Mouse (Mus musculus) c-Kit-positive CD71-positive TER-119-positive erythroid progenitor cells, embryonic 14.5 days (primary cell): ENCODE measurements around the gene Fgf23.

Experiments used
- DNase-seq: peaks from one replicate; pipeline ENCODE4 v3.0.0-alpha.2; 2013; ENCODE audit warnings: low spot score

Fgf23 gene

DNA sequence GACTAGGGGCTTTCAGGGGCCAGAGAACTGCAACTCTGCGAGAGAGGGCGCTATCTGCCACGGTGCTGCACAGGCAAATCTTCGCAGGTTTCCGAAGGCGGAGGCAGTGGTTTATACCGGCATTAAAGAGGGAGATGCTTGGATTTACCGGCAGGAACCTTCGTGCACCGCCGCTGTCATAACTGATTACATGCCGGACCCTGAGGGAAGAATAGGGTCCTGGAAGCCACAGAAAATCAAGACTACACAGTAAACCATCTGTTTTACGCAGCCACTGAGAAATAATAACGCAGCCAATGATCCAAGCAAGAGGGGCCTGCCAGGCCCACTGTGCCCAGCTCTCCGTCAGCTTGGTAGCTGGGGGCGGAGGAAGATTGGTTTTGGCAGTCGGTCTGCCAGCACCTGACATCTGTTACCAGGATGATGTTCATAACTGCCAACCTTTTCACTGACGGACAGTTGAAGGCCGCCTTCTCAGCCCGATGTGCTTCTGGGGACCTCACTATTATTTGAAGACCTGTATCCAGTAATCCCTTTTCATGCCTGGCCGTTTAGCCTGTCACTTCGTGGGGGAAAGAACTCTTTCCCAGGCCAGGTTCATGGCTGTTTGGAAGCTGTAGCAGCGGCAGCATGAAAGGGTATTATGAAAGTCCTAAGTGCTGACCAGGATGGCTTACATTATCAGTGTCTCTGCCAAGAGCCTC, 42.2 kb downstream of the Fgf23 start:
- no peak for DNase-seq

DNA sequence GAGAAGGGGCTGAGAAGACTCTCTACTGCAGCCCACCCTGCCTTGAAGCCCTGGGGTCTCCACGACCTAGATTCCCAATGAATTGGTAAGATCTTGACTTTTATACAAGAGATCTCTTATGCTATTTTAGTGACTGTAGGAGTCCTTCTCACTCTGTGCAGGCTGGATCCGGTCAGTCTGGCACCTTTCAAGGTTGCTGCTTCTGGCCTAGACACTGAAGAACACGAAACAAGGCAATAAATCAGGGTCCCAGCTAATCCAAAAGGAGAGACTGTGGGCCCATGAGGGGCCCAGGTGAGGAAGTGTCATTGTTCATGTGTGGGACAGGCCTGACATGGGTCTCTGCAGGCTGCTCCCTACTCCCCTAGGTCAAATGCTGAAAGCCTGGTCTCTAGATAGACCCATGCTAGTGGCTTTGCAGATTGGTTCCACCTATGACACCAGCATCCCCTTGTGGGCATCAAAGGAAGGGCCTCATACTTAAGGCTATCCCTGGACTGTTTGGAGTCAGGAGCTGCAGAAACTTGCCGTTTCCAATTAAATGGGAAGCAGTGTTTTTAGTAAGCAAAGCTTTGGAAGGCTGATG, 49.6 kb downstream of the Fgf23 start:
- no peak for DNase-seq

DNA sequence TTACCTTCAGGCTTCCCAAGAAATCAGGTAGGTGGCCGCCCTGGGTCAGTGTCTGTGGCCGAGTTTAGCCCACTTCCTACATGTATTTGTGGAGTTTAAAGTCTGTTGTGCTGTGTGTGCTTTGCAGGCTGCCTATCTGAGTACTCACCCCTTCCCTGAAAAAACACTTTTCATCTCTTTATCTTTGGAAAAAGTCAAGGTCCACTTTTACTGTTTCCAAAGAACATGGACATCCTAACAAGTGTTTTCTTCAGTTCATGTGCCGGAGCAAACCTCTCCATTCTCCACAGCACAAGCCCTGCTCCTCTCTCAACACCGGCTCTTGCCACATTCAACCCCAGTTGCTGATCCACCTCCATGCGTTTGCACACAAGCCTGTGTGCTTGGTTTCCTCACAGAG, 50.3 kb downstream of the Fgf23 start:
- DNase-seq: no peak

DNA sequence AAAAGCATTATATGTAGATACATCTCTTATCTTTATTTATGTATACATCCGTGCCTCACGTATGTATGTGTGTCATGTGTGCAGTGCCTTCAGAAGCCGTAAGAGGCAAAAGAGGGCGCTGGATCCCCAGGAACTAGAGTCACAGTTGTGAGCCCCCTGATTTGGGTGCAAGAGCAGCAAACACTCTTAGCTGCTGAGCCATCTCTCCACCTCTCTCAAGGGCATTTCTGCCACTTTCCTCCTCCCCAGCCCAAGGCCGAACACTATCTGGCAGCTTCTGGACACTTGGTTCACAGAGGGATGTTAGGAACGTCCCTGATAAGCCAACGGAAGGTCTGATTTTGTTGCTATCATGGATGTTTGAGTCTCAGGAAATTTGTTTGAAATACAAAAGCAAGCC, 50.8 kb downstream of the Fgf23 start:
- no peak for DNase-seq

DNA sequence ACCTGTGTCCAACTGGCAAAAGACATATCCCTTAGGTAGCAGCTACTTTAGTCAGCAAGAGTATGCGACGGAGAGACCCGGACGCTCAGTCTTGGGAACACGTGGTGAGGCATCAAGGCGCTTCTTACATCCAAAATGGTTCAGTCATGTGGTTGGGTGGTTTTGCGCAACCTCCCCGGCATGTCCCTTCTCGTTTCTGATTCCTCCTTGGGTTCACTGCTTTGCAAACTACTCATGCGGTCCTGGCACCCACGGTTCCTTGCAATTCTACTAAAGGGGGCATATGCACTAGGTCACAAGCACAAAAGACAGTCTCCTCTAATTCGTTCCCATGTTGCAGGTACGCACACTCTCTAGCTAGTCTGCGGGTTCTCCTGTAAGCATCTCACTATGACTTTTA, 57.0 kb downstream of the Fgf23 start:
- DNase-seq: no peak

DNA sequence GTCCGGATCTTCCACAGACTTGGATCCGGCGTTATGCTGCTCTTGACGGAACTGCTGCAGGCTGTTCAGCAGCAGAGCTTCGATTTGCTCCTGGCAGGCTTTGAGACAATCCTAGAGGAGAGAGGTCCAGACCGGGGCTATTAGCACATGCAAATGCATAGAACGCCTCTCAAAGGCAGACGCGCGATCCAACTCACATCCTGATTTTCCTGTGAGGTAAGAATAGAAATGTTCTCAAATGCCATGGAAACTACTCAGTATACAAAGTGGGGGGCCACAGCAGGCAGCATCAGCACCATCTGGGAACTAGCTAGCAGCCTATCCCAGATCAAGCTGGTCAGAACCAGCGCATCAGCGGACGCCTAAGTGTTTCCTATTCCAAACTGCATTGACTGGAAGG, 57.7 kb downstream of the Fgf23 start:
- DNase-seq: no peak
